Mouse (Mus musculus) lung, embryonic 16.5 days (tissue): Measurements from ENCODE around the gene Rcl1. TPM values are rescaled to one million over a fixed set of nuclear protein-coding genes. Genes with fewer than 3 reads are reported as not detected.
A peak's percentile ranks its signal among the peaks of the same experiment; 100 is the strongest.

Experiments
- ATAC-seq: fragments of 200-750 bp; cut with Nextera tagmentation; 2 replicates; pipeline ENCODE4 v1.8.0; 2017; ENCODE audit warnings: low read depth, mild to moderate bottlenecking, moderate library complexity
- H3K27ac ChIP-seq: fragments of 300-500 bp; sonication (generic); 2 replicates; pipeline ENCODE4 v1.5.1; 2014; ENCODE audit warnings: mild to moderate bottlenecking, control low read depth, low read length
- H3K27me3 ChIP-seq: fragments of 300-500 bp; sonication (generic); 2 replicates; pipeline ENCODE4 v1.6.1; 2014; ENCODE audit warnings: low read depth, low read length, mixed read lengths; ENCODE audit not compliant: control insufficient read depth, insufficient read depth
- H3K36me3 ChIP-seq: fragments of 300-500 bp; sonication (generic); 2 replicates; pipeline ENCODE4 v1.6.1; 2014; ENCODE audit warnings: low read length; ENCODE audit not compliant: control insufficient read depth, insufficient read depth
- H3K4me1 ChIP-seq: fragments of 300-500 bp; sonication (generic); replicated peaks from 2 replicates; pipeline ENCODE4 v1.6.1; 2014; ENCODE audit warnings: low read length, mixed read lengths; ENCODE audit not compliant: control insufficient read depth, insufficient read depth
- H3K4me2 ChIP-seq: fragments of 300-500 bp; sonication (generic); 2 replicates; pipeline ENCODE4 v1.6.1; 2014; ENCODE audit warnings: low read depth, low read length, control low read depth
- H3K4me3 ChIP-seq: fragments of 300-500 bp; sonication (generic); 2 replicates; pipeline ENCODE4 v1.5.1; 2014; ENCODE audit warnings: mild to moderate bottlenecking, low read length, control low read depth
- H3K9ac ChIP-seq: fragments of 300-500 bp; sonication (generic); 2 replicates; pipeline ENCODE4 v1.6.1; 2014; ENCODE audit warnings: low read length, control low read depth
- H3K9me3 ChIP-seq: fragments of 300-500 bp; sonication (generic); 2 replicates; pipeline ENCODE4 v1.6.1; 2016; ENCODE audit warnings: low read length; ENCODE audit not compliant: control insufficient read depth
- WGBS: fragments of 180-500 bp; shearing (Covaris S2); extraction: QIAGEN DNeasy Blood & Tissue Kit; methylation state at CpG from one replicate; pipeline ENCODE4 v1.1.7; 2014; 5-methylcytosine and 5-hydroxymethylcytosine counted together
- polyA plus RNA-seq: library from polyadenylated mRNA; unstranded; fragments of >200 nt; fragmentation: Nextera tagmentation; extraction: Ambion mirVana; gene quantifications from 2 replicates; pipeline ENCODE4 v1.2.1, GENCODE M21; 2015

The Rcl1 gene
- polyA plus RNA-seq, 1 experiment from 2014 or later, result 40.2 TPM

DNA sequence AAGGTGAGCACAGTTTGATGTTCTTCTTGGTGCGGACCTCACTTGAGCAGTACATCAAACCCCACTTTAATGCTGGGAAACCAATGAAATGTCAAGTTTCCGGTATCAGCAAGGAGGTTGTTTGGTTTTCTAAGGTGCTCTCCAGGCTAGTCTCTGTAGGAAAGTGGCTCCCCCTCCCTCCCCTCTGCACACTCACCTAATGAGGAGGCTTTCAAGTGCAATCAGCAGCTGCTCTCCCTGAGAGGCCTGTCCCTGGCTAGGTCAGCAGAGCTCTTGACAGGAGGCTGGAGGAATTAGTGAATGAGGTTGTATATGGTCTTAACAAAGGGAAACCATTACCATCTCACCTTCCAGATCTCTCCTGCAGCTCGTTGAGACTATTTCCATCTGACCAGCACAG lies 54.4 kb downstream of the Rcl1 start:
- ATAC-seq, result peak; percentile 56; the same call in 1 of the 2 replicates
- no peak overlapping the region for H3K9ac ChIP-seq
- H3K27ac ChIP-seq, result no peak overlapping the region
- H3K4me1 ChIP-seq, result no peaks in the 10 kb centered on the region
- WGBS, result 47% methylated on average over 3 of the region's 3 CpGs
- no peaks in the 10 kb centered on the region for H3K36me3 ChIP-seq
- H3K9me3 ChIP-seq, result no peaks in the 10 kb centered on the region
- no peaks in the 10 kb centered on the region for H3K27me3 ChIP-seq
- no peak overlapping the region for H3K4me3 ChIP-seq
- no peak overlapping the region for H3K4me2 ChIP-seq

DNA sequence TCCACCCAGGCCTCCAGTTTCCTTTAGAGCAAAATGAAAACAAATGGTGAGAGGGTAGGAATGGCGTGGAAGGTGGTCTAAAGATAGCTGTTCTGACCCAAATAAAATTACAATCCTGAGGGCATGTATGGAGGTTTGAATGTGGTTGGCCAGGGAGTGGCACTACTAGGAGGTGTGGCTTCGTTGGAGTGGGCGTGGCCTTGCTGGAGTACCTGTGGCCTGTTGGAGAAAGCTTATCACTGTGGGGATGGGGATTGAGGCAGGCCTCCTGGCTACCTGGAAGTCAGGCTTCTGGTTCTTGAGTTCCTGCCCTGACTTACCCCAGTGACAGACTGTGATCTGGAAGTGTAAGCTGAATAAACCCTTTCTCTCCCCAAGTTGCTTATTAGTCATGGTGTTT lies 55.2 kb downstream of the Rcl1 start:
- H3K4me3 ChIP-seq, result no peak overlapping the region
- no peak overlapping the region for H3K4me2 ChIP-seq
- H3K4me1 ChIP-seq, result no peaks in the 10 kb centered on the region
- H3K36me3 ChIP-seq, result no peaks in the 10 kb centered on the region
- H3K9ac ChIP-seq, result no peak overlapping the region
- H3K27ac ChIP-seq, result no peak overlapping the region
- no peaks in the 10 kb centered on the region for H3K27me3 ChIP-seq
- no peaks in the 10 kb centered on the region for H3K9me3 ChIP-seq
- 46% methylated on average over 3 of the region's 3 CpGs for WGBS
- ATAC-seq, result no peak

DNA sequence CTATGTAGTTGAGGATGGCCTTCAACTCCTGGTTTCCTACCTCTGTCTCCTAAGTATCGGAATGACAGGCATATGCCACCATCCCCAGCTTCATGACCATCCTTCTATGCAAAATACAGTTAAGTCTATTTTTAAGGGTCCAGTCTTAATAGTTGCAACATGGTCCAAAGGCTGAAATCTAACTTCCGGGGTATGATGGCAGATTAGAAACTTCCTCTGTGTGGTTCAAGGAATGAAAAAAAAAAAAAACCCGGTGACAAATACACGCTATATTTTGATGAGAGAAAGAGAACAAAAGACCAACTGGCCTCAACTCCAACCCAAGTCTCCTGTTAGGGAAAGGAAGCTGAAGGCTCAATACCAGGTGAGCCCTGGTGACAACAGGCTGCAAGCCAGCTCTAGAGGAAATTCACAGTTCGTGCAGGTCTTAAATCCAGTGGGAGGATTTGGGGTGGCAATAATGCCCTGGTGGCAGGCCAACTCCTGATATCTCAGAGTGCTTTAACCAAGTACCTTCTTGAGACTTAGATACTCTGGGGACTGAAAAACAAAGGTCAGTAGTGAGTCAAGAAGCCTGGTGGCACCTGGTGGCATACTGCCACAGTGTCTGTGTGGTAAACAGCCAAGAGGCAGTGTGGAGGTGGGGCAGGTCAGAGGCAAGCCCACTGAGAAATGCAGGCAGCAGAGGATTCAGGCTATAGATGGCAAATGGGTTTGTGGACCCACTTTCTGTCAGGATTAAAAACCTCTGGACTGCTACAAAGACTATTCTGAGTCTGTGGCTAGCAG lies 56.7 kb downstream of the Rcl1 start:
- Histone ChIP-seq H3K9ac (no peak overlapping the region), H3K4me1 (no peaks in the 10 kb centered on the region), H3K4me3 (no peak overlapping the region), H3K4me2 (no peak overlapping the region), H3K27ac (no peak overlapping the region), H3K27me3 (no peaks in the 10 kb centered on the region), H3K36me3 (no peaks in the 10 kb centered on the region), H3K9me3 (no peaks in the 10 kb centered on the region)
- no peak for ATAC-seq
- 90% methylated on average over 5 of the region's 5 CpGs for WGBS

- Histone ChIP-seq H3K27me3 (no peaks in the 10 kb centered on the region), H3K4me3 (no peak overlapping the region), H3K9ac (no peak overlapping the region), H3K27ac (no peak overlapping the region), H3K9me3 (no peaks in the 10 kb centered on the region), H3K4me1 (no peaks in the 10 kb centered on the region), H3K36me3 (no peaks in the 10 kb centered on the region), H3K4me2 (no peak overlapping the region)
- no peak for ATAC-seq
- 67% methylated on average over 3 of the region's 3 CpGs for WGBS
These were observed 57.3 kb downstream of the Rcl1 start for GRCm38 (mm10) chr19:29158486-29158885.

DNA sequence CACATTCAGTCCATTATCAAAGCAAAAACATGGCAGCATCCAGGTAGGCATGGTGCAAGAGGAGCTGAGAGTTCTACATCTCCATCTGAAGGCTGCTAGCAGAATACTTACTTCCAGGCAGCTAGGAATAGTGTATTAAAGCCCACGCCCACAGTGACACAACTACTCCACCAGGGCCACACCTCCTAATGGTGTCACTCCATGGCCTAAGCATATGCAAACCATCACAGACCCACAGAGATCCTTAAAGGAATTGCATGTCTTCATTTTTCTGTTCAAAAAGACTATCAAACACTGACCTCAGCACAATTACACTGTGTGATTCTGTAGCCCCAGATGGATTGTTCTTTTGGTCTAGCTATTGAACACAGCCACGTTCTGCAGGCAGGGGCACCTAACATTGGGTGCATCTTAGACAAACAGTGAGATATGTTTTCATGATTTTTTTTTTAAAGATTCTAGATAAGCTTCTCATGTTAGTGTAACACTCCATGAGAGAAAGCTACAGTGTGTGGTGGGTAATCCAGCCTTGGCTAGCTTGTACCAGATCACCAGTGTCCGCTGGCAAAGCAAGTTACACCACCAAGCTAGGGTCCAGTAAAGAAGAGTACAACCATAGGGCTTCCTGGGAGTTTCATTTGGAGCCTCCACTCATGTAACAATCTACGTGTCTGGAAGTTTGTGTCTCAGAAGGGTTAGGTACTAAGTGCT lies 62.8 kb downstream of the Rcl1 start:
- no peak overlapping the region for H3K27ac ChIP-seq
- no peaks in the 10 kb centered on the region for H3K9me3 ChIP-seq
- no peak overlapping the region for H3K9ac ChIP-seq
- 82% methylated on average over 4 of the region's 4 CpGs for WGBS
- H3K4me2 ChIP-seq, result no peak overlapping the region
- no peaks in the 10 kb centered on the region for H3K36me3 ChIP-seq
- H3K27me3 ChIP-seq, result no peaks in the 10 kb centered on the region
- H3K4me1 ChIP-seq, result no peaks in the 10 kb centered on the region
- ATAC-seq, result no peak
- no peak overlapping the region for H3K4me3 ChIP-seq

DNA sequence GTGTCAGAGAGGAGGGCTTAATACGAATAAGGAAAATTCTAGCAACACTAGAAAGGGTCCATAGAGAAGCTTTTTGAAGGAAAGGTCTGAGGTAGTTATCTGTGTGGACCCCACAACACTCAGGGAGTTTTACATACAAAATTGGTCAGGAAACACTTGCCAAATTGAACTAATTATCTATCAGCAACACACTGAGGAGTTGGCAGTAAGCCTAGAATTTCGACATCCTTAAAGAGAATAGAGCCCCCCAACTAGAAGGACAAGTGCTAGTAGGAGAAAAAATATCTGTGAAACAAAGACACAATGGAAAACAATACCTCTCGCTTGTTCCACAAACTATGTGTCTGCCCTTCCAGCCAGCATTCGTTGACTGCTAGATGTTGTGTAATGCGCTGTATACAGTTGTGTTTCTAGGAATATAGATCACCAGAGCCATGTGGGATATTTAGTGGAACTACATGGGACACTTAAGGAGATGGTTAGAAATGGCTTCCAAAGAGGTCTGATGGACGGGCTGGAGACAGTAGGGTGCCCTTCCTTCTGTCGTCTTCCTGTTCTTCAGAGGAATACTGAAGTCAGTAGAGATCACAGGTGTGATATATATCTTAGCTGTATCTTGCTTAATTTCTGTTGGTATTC lies 63.5 kb downstream of the Rcl1 start:
- H3K36me3 ChIP-seq, result no peaks in the 10 kb centered on the region
- H3K4me2 ChIP-seq, result no peak overlapping the region
- 65% methylated on average over 7 of the region's 7 CpGs for WGBS
- no peak overlapping the region for H3K27ac ChIP-seq
- H3K9ac ChIP-seq, result no peak overlapping the region
- H3K27me3 ChIP-seq, result no peaks in the 10 kb centered on the region
- H3K4me3 ChIP-seq, result no peak overlapping the region
- H3K4me1 ChIP-seq, result no peaks in the 10 kb centered on the region
- no peaks in the 10 kb centered on the region for H3K9me3 ChIP-seq
- ATAC-seq, result no peak

GRCm38 (mm10) chr19:29167938-29168337 lies 66.8 kb downstream of the Rcl1 start:
- Histone ChIP-seq H3K9ac (no peak overlapping the region), H3K4me1 (no peaks in the 10 kb centered on the region), H3K27ac (no peak overlapping the region), H3K9me3 (no peaks in the 10 kb centered on the region), H3K36me3 (no peaks in the 10 kb centered on the region), H3K27me3 (no peaks in the 10 kb centered on the region), H3K4me2 (no peak overlapping the region), H3K4me3 (no peak overlapping the region)
- no peak for ATAC-seq
- 85% methylated on average over 6 of the region's 6 CpGs for WGBS

DNA sequence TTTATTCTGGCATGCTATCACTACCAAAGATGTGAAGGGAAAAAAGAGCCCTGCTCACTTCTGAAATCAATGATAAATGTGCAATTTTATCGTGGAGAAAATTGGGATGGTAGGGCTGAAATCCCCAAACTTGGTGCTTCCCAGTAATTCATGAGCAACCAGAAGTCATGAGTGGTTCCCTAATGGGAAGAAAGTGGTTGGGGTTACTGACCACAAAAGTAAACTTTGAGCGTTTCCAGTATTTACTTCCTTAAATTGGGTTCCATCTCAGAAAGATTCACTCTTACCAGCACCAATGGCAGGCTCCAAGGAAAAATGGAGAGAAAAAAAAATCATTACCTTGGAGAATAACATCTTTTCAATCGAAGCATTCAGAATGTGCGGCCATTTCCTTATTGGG lies 79.2 kb downstream of the Rcl1 start:
- H3K36me3 ChIP-seq, result no peaks in the 10 kb centered on the region
- no peaks in the 10 kb centered on the region for H3K27me3 ChIP-seq
- no peak for ATAC-seq
- 78% methylated on average over 4 of the region's 4 CpGs for WGBS
- peaks cover 4% of the 10 kb centered on the region for H3K9me3 ChIP-seq
- no peak overlapping the region for H3K4me2 ChIP-seq
- H3K4me3 ChIP-seq, result no peak overlapping the region
- no peak overlapping the region for H3K27ac ChIP-seq
- H3K9ac ChIP-seq, result no peak overlapping the region
- H3K4me1 ChIP-seq, result peaks cover 6% of the 10 kb centered on the region

DNA sequence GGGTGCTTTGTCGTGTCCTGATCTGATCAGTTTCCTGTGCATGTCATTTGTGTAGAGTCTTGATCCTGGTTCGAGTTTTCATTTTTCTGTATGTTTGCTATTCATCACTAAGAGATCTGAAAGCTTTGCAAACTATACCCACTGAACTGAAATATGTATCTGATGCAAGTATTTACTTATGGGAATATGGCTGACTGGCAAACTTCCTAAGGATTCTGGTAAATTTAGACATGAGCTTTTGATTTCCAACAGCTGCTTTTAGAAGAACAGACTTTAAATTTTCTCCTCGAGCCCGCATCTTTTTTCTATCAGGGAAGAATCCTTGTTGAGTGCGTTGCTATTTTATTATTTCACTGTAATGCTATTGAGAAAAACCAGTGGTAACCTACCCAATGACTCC lies 81.0 kb downstream of the Rcl1 start:
- WGBS, result 66% methylated on average over 5 of the region's 5 CpGs
- Histone ChIP-seq H3K4me3 (no peak overlapping the region), H3K4me2 (no peak overlapping the region), H3K9ac (no peak overlapping the region), H3K9me3 (peaks cover 4% of the 10 kb centered on the region), H3K36me3 (no peaks in the 10 kb centered on the region), H3K4me1 (peaks cover 6% of the 10 kb centered on the region), H3K27ac (no peak overlapping the region), H3K27me3 (no peaks in the 10 kb centered on the region)
- no peak for ATAC-seq
